9 mouse cellular contexts compared by ENCODE assay signal in genomic region chr3:137418636-137419035, GRCm38 (mm10).
DNase-seq lines count a peak whose midpoint lies in the region; ATAC-seq and TF ChIP-seq lines count a peak whose summit lies in the region.
"Had no signal": no experiment of that assay in that cellular context is flagged by ENCODE, and none has a peak within 500 bp of the region (broad histone marks: within the 10 kb centered on the region; RNA-seq: fewer than 3 reads in every experiment).

No protein-coding gene starts in this region.

- TF ChIP-seq POLR2A in MEL (IDR thresholded peaks at IDR 0.05; ENCODE audit: control insufficient read depth in 1 of 2, insufficient read depth in 1 of 2, low read depth in 1 of 2, low read length in 2 of 2, poor library complexity in 1 of 2), result no peak

- no peaks in the 10 kb centered on the region for H3K9me3 ChIP-seq in MEL (replicated peaks; ENCODE audit: insufficient read depth, low read length)
- no peaks in the 10 kb centered on the region for H3K9me3 ChIP-seq in midbrain, embryonic 12.5 days
- H3K9me3 ChIP-seq: heart, embryonic 15.5 days; lung, embryonic 15.5 days had no signal

- no peaks in the 10 kb centered on the region for H3K27me3 ChIP-seq in MEL (ENCODE audit: control insufficient read depth in 1 of 2, insufficient read depth in 2 of 2, low read length in 2 of 2)
- H3K27me3 ChIP-seq in midbrain, embryonic 12.5 days, result no peaks in the 10 kb centered on the region
- H3K27me3 ChIP-seq: heart, embryonic 15.5 days; lung, embryonic 15.5 days had no signal

- H3K4me1 ChIP-seq in MEL (ENCODE audit: control insufficient read depth in 1 of 2, insufficient read depth in 2 of 2, low read length in 2 of 2), result no peaks in the 10 kb centered on the region
- H3K4me1 ChIP-seq in midbrain, embryonic 12.5 days, result peaks cover 2% of the 10 kb centered on the region; the same call in 1 of the 2 replicates
- H3K4me1 ChIP-seq: lung, embryonic 15.5 days had no signal

- no peak overlapping the region for H3K4me3 ChIP-seq in MEL (ENCODE audit: control insufficient read depth in 1 of 2, insufficient read depth in 1 of 2, low read depth in 2 of 2, low read length in 2 of 2)
- H3K4me3 ChIP-seq in midbrain, embryonic 12.5 days, result no peak overlapping the region
- H3K4me3 ChIP-seq: heart, embryonic 15.5 days; lung, embryonic 15.5 days had no signal

- no peak overlapping the region for H3K9ac ChIP-seq in MEL (ENCODE audit: control insufficient read depth, low read depth, low read length, poor library complexity, severe bottlenecking)
- no peak overlapping the region for H3K9ac ChIP-seq in midbrain, embryonic 12.5 days (replicated peaks)
- H3K9ac ChIP-seq: heart, embryonic 15.5 days; lung, embryonic 15.5 days had no signal

- no peak overlapping the region for H3K27ac ChIP-seq in MEL (ENCODE audit: control insufficient read depth, low read depth, low read length)
- H3K27ac ChIP-seq in midbrain, embryonic 12.5 days (replicated peaks), result no peak overlapping the region
- H3K27ac ChIP-seq: heart, embryonic 15.5 days; lung, embryonic 15.5 days had no signal

- WGBS in midbrain, embryonic 12.5 days, result 71% methylated on average over 4 of the region's 4 CpGs

- TF ChIP-seq RAD21 in MEL (IDR thresholded peaks at IDR 0.05; ENCODE audit: low read depth, low read length), result peak; percentile 67

- ATAC-seq in midbrain, embryonic 12.5 days (ENCODE audit: low FRiP score, low read depth), result peak; percentile 65; the same call in 1 of the 2 replicates

- TF ChIP-seq EP300 in MEL (IDR thresholded peaks at IDR 0.05; ENCODE audit: low read depth in 1 of 2, low read length in 2 of 2), result no peak

- peak; percentile 45 for DNase-seq in layer of hippocampus, adult 11-12 months (ENCODE audit: low spot score)
- no peak for DNase-seq in layer of hippocampus, postnatal 10 days (ENCODE audit: low spot score in 2 of 2)
- peak; percentile 10 for DNase-seq in MEL (ENCODE audit: low read depth, low spot score)
- peak; percentile 15 for DNase-seq in cerebellum, adult 11 months
- DNase-seq in thymus, postnatal 25 days, result no peak
- DNase-seq in ovary, postnatal 36 days (ENCODE audit: low spot score), result no peak

- H3K4me2 ChIP-seq in midbrain, embryonic 12.5 days (replicated peaks), result no peak overlapping the region
- H3K4me2 ChIP-seq: heart, embryonic 15.5 days; lung, embryonic 15.5 days had no signal

- no peaks in the 10 kb centered on the region for H3K36me3 ChIP-seq in MEL (ENCODE audit: control insufficient read depth in 1 of 2, insufficient read depth in 2 of 2, low read length in 2 of 2)
- no peaks in the 10 kb centered on the region for H3K36me3 ChIP-seq in midbrain, embryonic 12.5 days
- H3K36me3 ChIP-seq: heart, embryonic 15.5 days; lung, embryonic 15.5 days had no signal

- H3K79me2 ChIP-seq in MEL (ENCODE audit: control insufficient read depth, insufficient read depth, low read length, poor library complexity), result no peaks in the 10 kb centered on the region

- TF ChIP-seq CTCF in MEL (IDR thresholded peaks at IDR 0.05 in 2 of 3, conservative IDR thresholded peaks at IDR 0.05 in 1 of 3; ENCODE audit: control insufficient read depth in 1 of 3, insufficient read depth in 1 of 3, low read depth in 2 of 3, low read length in 3 of 3, poor library complexity in 1 of 3, severe bottlenecking in 1 of 3), result peak in 2 of 3 experiments; percentile 23 to 55; a peak in 4 of 6 replicates

TF ChIP-seq in MEL, 35 proteins besides CTCF, POLR2A, EP300 and RAD21:
- TF ChIP-seq MEF2A (IDR thresholded peaks at IDR 0.05; ENCODE audit: extremely low read depth, insufficient replicate concordance, low read depth, low read length, poor library complexity, severe bottlenecking), result no peak
- peak; percentile 65 for TF ChIP-seq SMC3 (IDR thresholded peaks at IDR 0.05; ENCODE audit: low read depth, low read length)
- no peak for TF ChIP-seq ZNF384 (IDR thresholded peaks at IDR 0.05; ENCODE audit: low read depth, low read length)
- TF ChIP-seq CHD2 (IDR thresholded peaks at IDR 0.05; ENCODE audit: low read length), result no peak
- no peak for TF ChIP-seq TAL1 (IDR thresholded peaks at IDR 0.05; ENCODE audit: low read length)
- no peak for TF ChIP-seq MYB (IDR thresholded peaks at IDR 0.05; ENCODE audit: low read depth, low read length)
- TF ChIP-seq TCF12 (IDR thresholded peaks at IDR 0.05; ENCODE audit: low read depth, low read length), result no peak
- no peak for TF ChIP-seq CHD1 (IDR thresholded peaks at IDR 0.05; ENCODE audit: low read depth, low read length)
- TF ChIP-seq GABPA (IDR thresholded peaks at IDR 0.05; ENCODE audit: low read depth, low read length), result no peak
- no peak for TF ChIP-seq MXI1 (IDR thresholded peaks at IDR 0.05; ENCODE audit: low read depth, low read length)
- TF ChIP-seq MYC (IDR thresholded peaks at IDR 0.05; ENCODE audit: low read depth, low read length), result no peak
- peak; percentile 28; the same call in 1 of the 2 replicates for TF ChIP-seq ZC3H11A (IDR thresholded peaks at IDR 0.05; ENCODE audit: low read depth, low read length)

Comparison
In these comparisons a context has a peak if more than half of its experiments do, and no peak if none do; other contexts are left out.
1. DNase-seq: peak in layer of hippocampus, adult 11-12 months (single experiment), MEL (single experiment) and cerebellum, adult 11 months (single experiment); none in layer of hippocampus, postnatal 10 days (0 of 2), thymus, postnatal 25 days (single experiment) and ovary, postnatal 36 days (single experiment).